Mouse (Mus musculus): ENCODE data around the gene Nr1h2.

DNA sequence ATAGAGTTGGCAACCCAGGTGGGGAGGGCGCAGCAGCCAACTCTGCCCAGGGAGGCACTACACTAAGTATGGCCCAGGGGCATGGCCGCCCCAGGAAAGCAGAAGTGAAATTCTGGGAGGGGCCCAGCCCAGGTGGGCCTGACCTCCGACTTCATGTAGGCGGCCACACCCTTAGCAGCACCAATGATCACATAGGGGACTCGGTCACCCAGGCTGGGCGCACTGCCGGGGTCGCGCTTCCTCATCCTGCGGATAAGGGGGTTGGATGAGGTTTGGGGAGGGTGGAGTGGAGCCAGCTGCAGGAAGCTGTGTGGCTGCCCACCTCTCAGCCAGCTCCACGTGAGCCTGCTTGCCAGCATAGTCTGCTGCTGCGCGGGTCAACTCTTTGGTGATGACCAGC, 19.5 kb downstream of the Nr1h2 start:
- TF ChIP-seq CTCF (IDR thresholded peaks at IDR 0.05; ENCODE audit: insufficient read depth, low read depth, low read length), result no peak
- no peak for TF ChIP-seq POLR2A (IDR thresholded peaks at IDR 0.05; ENCODE audit: insufficient read depth, low read depth, low read length)

Data from olfactory bulb, adult 2 months (tissue).